Mouse (Mus musculus) B cell, adult 2 months (primary cell): ENCODE results near the gene Usp29.
"Not testable (repeated sequence)": the region's sequence is repeated elsewhere in the genome, so short reads cannot be mapped to it uniquely, and the experiment has no call there.

ENCODE experiments used
- DNase-seq, 2 experiments: peaks; one replicate each; pipeline ENCODE4 v3.0.0; 2022

Gene Usp29

GRCm38 (mm10) chr7:6822633-6823032, 92.3 kb downstream of the Usp29 start:
- DNase-seq = no peak

GRCm38 (mm10) chr7:6823673-6824072, 93.3 kb downstream of the Usp29 start:
- DNase-seq = no peak

GRCm38 (mm10) chr7:6825966-6826647, 95.7 kb downstream of the Usp29 start:
- no peak for DNase-seq

- DNase-seq = no peak
Observed at GRCm38 (mm10) chr7:6829148-6829547, 98.8 kb downstream of the Usp29 start.

- no peak for DNase-seq
Observed at GRCm38 (mm10) chr7:6834950-6835349, 104.6 kb downstream of the Usp29 start.

GRCm38 (mm10) chr7:6835351-6835750, 105.0 kb downstream of the Usp29 start:
- no peak for DNase-seq

- DNase-seq = no peak
Observed at GRCm38 (mm10) chr7:6837297-6837925, 107.0 kb downstream of the Usp29 start.

- no peak for DNase-seq
Observed at GRCm38 (mm10) chr7:6837926-6838554, 107.7 kb downstream of the Usp29 start.

- DNase-seq = no peak
Observed at GRCm38 (mm10) chr7:6840860-6841259, 110.5 kb downstream of the Usp29 start.

- DNase-seq = no peak
Observed at GRCm38 (mm10) chr7:6849495-6849894, 119.1 kb downstream of the Usp29 start.

GRCm38 (mm10) chr7:6850321-6850720, 119.9 kb downstream of the Usp29 start:
- DNase-seq = no peak

GRCm38 (mm10) chr7:6851256-6851655, 120.9 kb downstream of the Usp29 start:
- DNase-seq = no peak

- DNase-seq = no peak
Observed at GRCm38 (mm10) chr7:6851717-6852503, 121.5 kb downstream of the Usp29 start.

GRCm38 (mm10) chr7:6855613-6856405, 125.4 kb downstream of the Usp29 start:
- DNase-seq = no peak

- DNase-seq = no peak
Observed at GRCm38 (mm10) chr7:6858694-6859270, 128.4 kb downstream of the Usp29 start.

GRCm38 (mm10) chr7:6860689-6861088, 130.3 kb downstream of the Usp29 start:
- DNase-seq = no peak

GRCm38 (mm10) chr7:6866351-6866750, 136.0 kb downstream of the Usp29 start:
- no peak for DNase-seq

- no peak for DNase-seq
Observed at GRCm38 (mm10) chr7:6868831-6869230, 138.5 kb downstream of the Usp29 start.

GRCm38 (mm10) chr7:6869556-6869955, 139.2 kb downstream of the Usp29 start:
- no peak for DNase-seq

GRCm38 (mm10) chr7:6874448-6874847, 144.1 kb downstream of the Usp29 start:
- DNase-seq = no peak

GRCm38 (mm10) chr7:6878202-6878601, 147.8 kb downstream of the Usp29 start:
- no peak for DNase-seq

- not testable (repeated sequence) for DNase-seq
Observed at GRCm38 (mm10) chr7:6878849-6879248, 148.5 kb downstream of the Usp29 start.
